Mouse (Mus musculus) cerebellum, adult 18-20 months (tissue): ENCODE results near the gene Fam222a.
A peak's percentile ranks its signal among the peaks of the same experiment; 100 is the strongest.

Source experiments
- DNase-seq, 2 experiments: peaks; one replicate each; pipeline ENCODE4 v3.0.0; 2021

Gene Fam222a

GRCm38 (mm10) chr5:114584293-114585104 lies 16.7 kb downstream of the Fam222a start:
- DNase-seq: no peak

- DNase-seq: no peak
These were observed 17.9 kb downstream of the Fam222a start for GRCm38 (mm10) chr5:114585682-114586081.

GRCm38 (mm10) chr5:114587908-114588307 lies 20.1 kb downstream of the Fam222a start:
- no peak for DNase-seq

GRCm38 (mm10) chr5:114588416-114588815 lies 20.6 kb downstream of the Fam222a start:
- DNase-seq: no peak

GRCm38 (mm10) chr5:114589026-114589425 lies 21.2 kb downstream of the Fam222a start:
- DNase-seq: no peak

- DNase-seq: no peak
These were observed 21.6 kb downstream of the Fam222a start for GRCm38 (mm10) chr5:114589454-114589853.

GRCm38 (mm10) chr5:114590043-114590913 lies 22.5 kb downstream of the Fam222a start:
- DNase-seq: no peak

- DNase-seq: no peak
These were observed 23.3 kb downstream of the Fam222a start for GRCm38 (mm10) chr5:114591151-114591561.

- DNase-seq: no peak
These were observed 24.8 kb downstream of the Fam222a start for GRCm38 (mm10) chr5:114592463-114593160.

- no peak for DNase-seq
These were observed 25.5 kb downstream of the Fam222a start for GRCm38 (mm10) chr5:114593161-114593821.

- DNase-seq: no peak
These were observed 26.1 kb downstream of the Fam222a start for GRCm38 (mm10) chr5:114593949-114594348.

- no peak for DNase-seq
These were observed 27.0 kb downstream of the Fam222a start for GRCm38 (mm10) chr5:114594741-114595241.

GRCm38 (mm10) chr5:114596604-114597003 lies 28.8 kb downstream of the Fam222a start:
- DNase-seq: no peak

GRCm38 (mm10) chr5:114597222-114597621 lies 29.4 kb downstream of the Fam222a start:
- DNase-seq: no peak

GRCm38 (mm10) chr5:114597652-114598051 lies 29.8 kb downstream of the Fam222a start:
- DNase-seq: no peak

GRCm38 (mm10) chr5:114602012-114602411 lies 34.2 kb downstream of the Fam222a start:
- no peak for DNase-seq

GRCm38 (mm10) chr5:114603975-114604374 lies 36.2 kb downstream of the Fam222a start:
- no peak for DNase-seq

- DNase-seq: no peak
These were observed 37.0 kb downstream of the Fam222a start for GRCm38 (mm10) chr5:114604781-114605290.

GRCm38 (mm10) chr5:114605981-114606380 lies 38.2 kb downstream of the Fam222a start:
- DNase-seq: no peak

GRCm38 (mm10) chr5:114607651-114608050 lies 39.8 kb downstream of the Fam222a start:
- peak; percentile 78 to 84 for DNase-seq

- peak; percentile 78 to 86 for DNase-seq
These were observed 40.7 kb downstream of the Fam222a start for GRCm38 (mm10) chr5:114608516-114608915.

- DNase-seq: no peak
These were observed 43.4 kb downstream of the Fam222a start for GRCm38 (mm10) chr5:114611256-114611655.
